Mouse (Mus musculus) neural tube, embryonic 15.5 days (tissue): ENCODE data around the gene Fam53b. TPM values are rescaled to one million over a fixed set of nuclear protein-coding genes. Genes with fewer than 3 reads are reported as not detected.

Experiments used
- ATAC-seq: fragments of 200-750 bp; cut with Nextera tagmentation; 2 replicates; pipeline ENCODE4 v1.8.0; 2017; ENCODE audit warnings: mild to moderate bottlenecking, moderate TSS enrichment, moderate library complexity; ENCODE audit not compliant: low FRiP score
- H3K27ac ChIP-seq: fragments of 300-500 bp; sonication (generic); replicated peaks from 2 replicates; pipeline ENCODE4 v1.5.1; 2015; ENCODE audit warnings: mild to moderate bottlenecking, inconsistent platforms
- H3K27me3 ChIP-seq: fragments of 300-500 bp; sonication (generic); replicated peaks from 2 replicates; pipeline ENCODE4 v1.6.1; 2015; ENCODE audit warnings: inconsistent platforms
- H3K36me3 ChIP-seq: fragments of 300-500 bp; sonication (generic); 2 replicates; pipeline ENCODE4 v1.6.1; 2015; ENCODE audit warnings: inconsistent platforms
- H3K4me1 ChIP-seq: fragments of 300-500 bp; sonication (generic); 2 replicates; pipeline ENCODE4 v1.6.1; 2015; ENCODE audit warnings: inconsistent platforms
- H3K4me2 ChIP-seq: fragments of 300-500 bp; sonication (generic); 2 replicates; pipeline ENCODE4 v1.6.1; 2015; ENCODE audit warnings: inconsistent platforms, mild to moderate bottlenecking, moderate library complexity
- H3K4me3 ChIP-seq: fragments of 300-500 bp; sonication (generic); replicated peaks from 2 replicates; pipeline ENCODE4 v1.5.1; 2015; ENCODE audit warnings: mild to moderate bottlenecking, inconsistent platforms
- H3K9ac ChIP-seq: fragments of 300-500 bp; sonication (generic); replicated peaks from 2 replicates; pipeline ENCODE4 v1.6.1; 2015; ENCODE audit warnings: mild to moderate bottlenecking, inconsistent platforms
- H3K9me3 ChIP-seq: fragments of 300-500 bp; sonication (generic); replicated peaks from 2 replicates; pipeline ENCODE4 v1.6.1; 2016; ENCODE audit warnings: inconsistent platforms
- WGBS: fragments of 180-500 bp; shearing (Covaris S2); methylation state at CpG from one replicate; pipeline ENCODE4 v1.1.7; 2015; ENCODE audit warnings: mixed read lengths; 5-methylcytosine and 5-hydroxymethylcytosine counted together
- polyA plus RNA-seq: library from polyadenylated mRNA; unstranded; fragments of >200 nt; fragmentation: Nextera tagmentation; extraction: Ambion mirVana; gene quantifications from 2 replicates; pipeline ENCODE4 v1.2.1, GENCODE M21; 2015

The Fam53b gene
- polyA plus RNA-seq, 1 experiment from 2014 or later, result 12.4 TPM

DNA sequence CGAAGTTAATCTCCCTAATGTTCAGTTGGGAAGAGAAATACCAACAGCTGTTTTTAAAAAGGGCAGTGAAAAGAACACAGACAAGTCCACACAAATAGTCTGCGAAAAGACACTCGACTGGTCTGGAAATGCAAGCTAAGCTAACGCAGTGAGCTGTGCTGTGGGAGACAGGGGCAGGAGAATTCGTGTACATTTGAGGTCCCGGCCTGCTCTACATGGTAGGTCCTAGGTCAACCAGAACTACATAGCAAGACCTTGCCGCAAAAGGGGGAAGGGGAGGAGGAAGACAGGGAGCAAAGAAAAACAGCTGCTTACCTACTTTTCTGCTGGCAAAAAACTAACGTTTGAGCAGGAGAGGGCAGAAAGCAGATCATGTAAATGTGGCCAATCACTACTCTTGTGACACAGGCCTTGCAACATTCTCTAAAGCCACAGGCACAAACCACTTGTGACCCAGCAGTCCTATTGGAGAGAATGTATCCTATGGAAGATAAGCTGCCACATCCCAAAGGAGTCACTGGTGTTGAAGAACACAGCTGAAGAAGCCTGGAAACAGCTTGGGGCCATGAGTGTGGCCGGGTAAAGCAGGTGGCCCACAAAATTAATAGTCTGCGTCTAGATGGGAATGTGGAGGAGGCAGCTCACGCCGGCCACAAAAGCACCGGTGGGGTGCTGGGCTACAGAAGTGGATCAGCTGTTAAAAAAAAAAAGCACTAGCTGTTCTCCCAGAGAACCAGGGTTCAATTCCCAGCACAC is 87.4 kb downstream of the Fam53b start:
- no peaks in the 10 kb centered on the region for H3K36me3 ChIP-seq
- H3K9me3 ChIP-seq, result no peaks in the 10 kb centered on the region
- no peak overlapping the region for H3K4me3 ChIP-seq
- H3K27me3 ChIP-seq, result no peaks in the 10 kb centered on the region
- no peak overlapping the region for H3K9ac ChIP-seq
- 63% methylated on average over 13 of the region's 13 CpGs for WGBS
- no peak overlapping the region for H3K4me2 ChIP-seq
- peak overlapping the region; percentile 1; the same call in 1 of the 2 replicates for H3K27ac ChIP-seq
- peaks cover 16% of the 10 kb centered on the region for H3K4me1 ChIP-seq
- no peak for ATAC-seq

DNA sequence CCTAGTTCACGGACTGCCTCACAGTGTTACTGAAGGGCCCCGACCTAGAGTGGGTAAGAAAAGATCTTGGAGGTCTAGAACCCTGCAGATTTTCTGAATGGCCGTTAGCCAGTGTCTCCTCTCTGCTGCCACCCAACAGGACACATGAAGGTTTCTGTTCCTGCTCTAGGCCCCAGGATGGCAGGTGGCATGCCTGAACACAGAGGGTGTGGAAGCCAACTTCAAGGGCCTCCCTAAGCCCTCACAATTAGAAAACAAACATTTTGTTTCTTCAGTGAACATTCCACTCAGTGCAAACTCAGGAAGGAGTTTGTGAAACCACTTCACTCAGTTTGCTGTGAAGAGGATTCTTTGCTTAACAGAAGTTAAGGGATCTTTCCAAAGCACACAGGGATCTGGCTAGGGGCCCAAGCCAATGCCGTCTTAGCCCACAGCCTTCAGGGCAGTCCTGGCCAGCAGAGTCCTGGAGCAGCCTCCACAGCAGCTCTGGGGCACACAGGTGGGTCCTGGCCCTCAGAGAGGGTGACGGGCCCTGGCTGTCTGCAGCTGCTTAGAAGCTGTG is 89.1 kb downstream of the Fam53b start:
- Histone ChIP-seq H3K9ac (no peak overlapping the region), H3K36me3 (no peaks in the 10 kb centered on the region), H3K9me3 (no peaks in the 10 kb centered on the region), H3K27ac (no peak overlapping the region), H3K4me3 (no peak overlapping the region), H3K4me1 (peaks cover 11% of the 10 kb centered on the region; the same call in 1 of the 2 replicates), H3K4me2 (no peak overlapping the region), H3K27me3 (no peaks in the 10 kb centered on the region)
- WGBS, result 87% methylated on average over 5 of the region's 5 CpGs
- ATAC-seq, result no peak

DNA sequence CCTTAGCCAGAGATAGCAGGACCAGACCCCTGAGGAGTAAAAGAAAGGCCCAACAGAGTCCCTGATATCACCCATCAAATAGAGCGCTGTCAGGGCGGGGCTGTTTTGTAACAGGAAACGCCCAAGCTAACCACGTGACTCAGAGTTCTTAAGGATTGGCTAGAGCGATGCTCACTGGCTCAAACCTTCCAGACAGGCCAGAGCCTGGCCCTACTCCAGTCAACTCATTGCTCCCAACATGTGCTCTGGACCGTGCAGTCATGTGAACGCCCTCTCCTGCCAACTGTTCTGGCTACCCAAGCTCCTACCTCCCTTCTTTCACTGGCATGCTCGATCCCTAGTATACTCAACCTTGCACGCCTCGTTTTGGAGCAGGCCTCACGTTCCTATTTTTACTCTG is 89.8 kb downstream of the Fam53b start:
- H3K4me3 ChIP-seq, result no peak overlapping the region
- no peak overlapping the region for H3K4me2 ChIP-seq
- H3K27me3 ChIP-seq, result no peaks in the 10 kb centered on the region
- WGBS, result 85% methylated on average over 11 of the region's 11 CpGs
- 0 out of 2 replicates have a peak, but pooled peaks have one; percentile 38 for ATAC-seq
- H3K36me3 ChIP-seq, result no peaks in the 10 kb centered on the region
- H3K4me1 ChIP-seq, result peaks cover 11% of the 10 kb centered on the region; the same call in 1 of the 2 replicates
- no peak overlapping the region for H3K27ac ChIP-seq
- no peaks in the 10 kb centered on the region for H3K9me3 ChIP-seq
- no peak overlapping the region for H3K9ac ChIP-seq

DNA sequence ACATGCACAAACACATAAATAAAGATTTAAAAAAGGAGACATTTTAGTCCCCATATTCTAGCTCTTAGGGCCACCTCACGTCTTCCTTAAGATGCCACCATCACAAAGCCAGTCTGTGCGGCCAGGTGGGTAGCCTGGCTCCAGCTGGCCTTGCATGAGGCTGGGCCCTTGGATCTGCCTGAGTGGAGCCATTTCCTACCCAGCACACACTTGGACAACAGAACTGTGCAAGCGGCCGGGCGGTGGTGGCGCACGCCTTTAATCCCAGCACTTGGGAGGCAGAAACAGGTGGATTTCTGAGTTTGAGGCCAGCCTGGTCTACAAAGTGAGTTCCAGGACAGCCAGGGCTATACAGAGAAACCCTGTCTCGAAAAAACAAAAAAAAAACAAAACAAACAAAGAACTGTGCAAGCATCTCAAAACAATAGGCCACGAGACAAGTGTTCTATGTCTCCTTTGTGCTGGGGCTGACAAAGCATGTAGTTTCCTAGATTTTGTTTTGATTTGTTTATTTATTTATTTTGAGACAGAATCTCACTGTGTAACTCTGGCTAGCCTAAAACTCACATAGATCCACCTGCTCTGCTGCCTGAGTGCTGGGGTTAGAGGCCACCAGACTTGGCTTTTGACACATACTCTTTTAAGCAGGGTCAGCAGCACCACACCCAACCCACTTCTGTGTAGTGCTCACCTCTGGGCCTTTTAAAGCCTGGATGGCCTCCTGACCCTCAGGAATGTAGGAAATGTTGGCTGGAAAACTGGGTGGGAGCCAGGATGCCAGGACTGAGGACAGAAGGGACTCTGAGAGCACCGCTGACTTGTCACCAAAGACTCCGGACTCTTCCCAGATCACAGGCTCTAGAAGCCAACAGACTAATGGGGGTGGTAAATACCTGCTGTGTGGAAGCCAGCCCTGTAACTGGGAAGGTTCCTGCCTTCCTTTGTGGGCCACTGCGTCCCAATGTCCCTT is 91.0 kb downstream of the Fam53b start:
- WGBS, result 83% methylated on average over 12 of the region's 12 CpGs
- peaks cover 11% of the 10 kb centered on the region; the same call in 1 of the 2 replicates for H3K4me1 ChIP-seq
- H3K27ac ChIP-seq, result no peak overlapping the region
- no peak overlapping the region for H3K4me3 ChIP-seq
- no peak overlapping the region for H3K4me2 ChIP-seq
- H3K9ac ChIP-seq, result no peak overlapping the region
- H3K36me3 ChIP-seq, result no peaks in the 10 kb centered on the region
- no peak for ATAC-seq
- H3K27me3 ChIP-seq, result no peaks in the 10 kb centered on the region
- H3K9me3 ChIP-seq, result no peaks in the 10 kb centered on the region

DNA sequence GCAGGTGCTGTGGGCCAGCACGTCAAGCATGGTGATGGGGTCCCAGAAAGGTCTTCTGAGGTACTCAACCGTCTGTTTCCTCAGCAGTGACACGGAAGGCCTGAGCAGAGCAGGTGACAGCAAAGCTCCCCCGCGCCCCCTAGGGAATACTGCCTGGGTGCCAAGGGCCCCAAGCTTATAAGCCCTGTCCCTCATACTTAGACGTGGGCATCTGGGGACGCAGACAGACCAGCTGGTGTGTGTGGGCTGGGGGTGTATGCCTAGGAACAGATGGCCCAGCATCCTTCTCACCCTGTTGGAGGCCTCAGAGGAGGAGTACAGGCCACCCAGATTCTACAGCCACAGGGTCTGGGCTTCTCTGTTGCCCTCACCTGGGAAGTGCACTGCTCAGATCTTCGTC is 93.1 kb downstream of the Fam53b start:
- ATAC-seq, result no peak
- WGBS, result 75% methylated on average over 8 of the region's 8 CpGs
- Histone ChIP-seq H3K4me1 (peaks cover 11% of the 10 kb centered on the region; the same call in 1 of the 2 replicates), H3K36me3 (no peaks in the 10 kb centered on the region), H3K9ac (no peak overlapping the region), H3K9me3 (no peaks in the 10 kb centered on the region), H3K27me3 (no peaks in the 10 kb centered on the region), H3K4me2 (no peak overlapping the region), H3K27ac (no peak overlapping the region), H3K4me3 (no peak overlapping the region)

DNA sequence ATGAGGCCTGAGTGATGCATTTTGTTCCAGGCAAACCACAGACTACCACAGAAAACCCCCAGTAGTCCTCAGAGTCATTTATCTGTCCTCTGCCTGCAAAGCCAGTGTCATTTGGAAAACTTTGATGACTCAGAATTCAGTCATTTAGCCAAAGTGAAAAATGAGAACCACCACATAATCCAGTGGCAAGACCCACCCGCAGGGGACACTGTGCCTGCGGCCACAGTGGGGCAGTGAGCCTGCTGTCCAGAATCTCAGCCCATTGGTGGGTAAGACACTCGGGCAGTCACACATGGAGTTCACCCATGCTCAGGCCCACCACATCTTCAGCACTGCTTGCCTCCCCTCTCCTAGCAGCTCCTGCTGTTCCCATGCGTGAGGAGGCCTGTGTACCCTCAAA is 94.1 kb downstream of the Fam53b start:
- Histone ChIP-seq H3K27ac (no peak overlapping the region), H3K9me3 (no peaks in the 10 kb centered on the region), H3K27me3 (no peaks in the 10 kb centered on the region), H3K4me1 (peaks cover 12% of the 10 kb centered on the region), H3K9ac (no peak overlapping the region), H3K4me2 (no peak overlapping the region), H3K36me3 (0 out of 2 replicates have a peak, but pooled peaks cover 2% of the 10 kb centered on the region), H3K4me3 (no peak overlapping the region)
- ATAC-seq, result no peak
- 94% methylated on average over 4 of the region's 4 CpGs for WGBS

DNA sequence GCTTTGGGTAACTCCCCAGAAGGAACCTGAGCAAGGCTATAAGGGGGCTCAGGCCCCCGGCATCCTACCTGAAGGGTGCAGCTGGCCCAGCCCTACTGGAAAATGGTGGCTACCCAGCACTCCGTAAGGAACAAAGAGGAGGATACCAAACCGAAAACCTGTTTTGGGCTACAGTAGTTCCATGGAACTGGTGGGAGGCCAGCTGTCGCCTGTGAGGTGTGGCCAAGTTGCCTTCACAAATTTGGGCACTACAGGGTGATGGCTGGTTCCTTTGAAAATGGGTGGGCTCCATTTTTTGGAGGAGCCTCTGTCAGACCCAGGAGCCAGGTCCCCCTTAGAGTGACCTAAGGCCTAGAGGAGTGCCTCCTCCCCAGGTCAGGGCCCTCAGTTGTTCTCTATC is 98.4 kb downstream of the Fam53b start:
- H3K4me1 ChIP-seq, result peaks cover 33% of the 10 kb centered on the region
- H3K4me2 ChIP-seq, result no peak overlapping the region
- H3K36me3 ChIP-seq, result 0 out of 2 replicates have a peak, but pooled peaks cover 2% of the 10 kb centered on the region
- H3K27me3 ChIP-seq, result no peaks in the 10 kb centered on the region
- no peak overlapping the region for H3K4me3 ChIP-seq
- no peak overlapping the region for H3K9ac ChIP-seq
- WGBS, result 97% methylated on average over 4 of the region's 4 CpGs
- 0 out of 2 replicates have a peak overlapping the region, but pooled peaks have one; percentile 64 for H3K27ac ChIP-seq
- no peaks in the 10 kb centered on the region for H3K9me3 ChIP-seq
- no peak for ATAC-seq

DNA sequence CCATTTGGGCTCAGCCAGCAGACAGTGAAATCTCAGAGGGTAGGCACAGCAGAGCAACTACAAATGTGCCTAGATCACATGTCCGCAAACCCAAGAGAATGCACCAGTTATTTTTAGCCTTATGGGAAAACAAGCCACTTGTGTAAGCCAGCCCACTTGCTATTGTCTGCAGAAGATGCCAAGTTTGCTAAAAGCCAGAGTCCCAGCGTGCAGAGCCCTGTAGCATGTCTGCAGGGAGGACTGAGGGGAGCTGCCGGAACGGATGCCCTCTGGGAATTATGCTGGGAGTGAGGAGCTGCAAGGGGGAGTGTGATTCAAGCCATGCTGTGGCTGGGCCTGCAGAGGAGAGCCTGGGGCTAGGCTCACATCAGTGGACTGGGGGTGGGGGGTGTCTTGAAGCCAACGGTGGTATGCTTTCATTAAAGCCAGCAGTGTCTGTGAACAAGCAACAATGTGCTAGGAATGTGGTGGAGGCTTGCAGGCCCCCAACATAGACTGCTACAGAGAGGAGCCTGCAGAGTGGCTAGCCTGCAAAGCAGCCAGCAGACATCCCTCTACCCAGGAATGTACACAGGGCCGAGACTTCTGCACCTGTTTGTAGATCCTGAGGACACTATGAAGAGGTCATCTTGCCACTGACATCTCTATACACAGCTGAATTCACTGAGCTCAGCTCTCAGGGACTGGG is 99.3 kb downstream of the Fam53b start:
- 0 out of 2 replicates have a peak, but pooled peaks cover 2% of the 10 kb centered on the region for H3K36me3 ChIP-seq
- H3K27ac ChIP-seq, result peak overlapping the region; percentile 64
- H3K4me3 ChIP-seq, result no peak overlapping the region
- no peaks in the 10 kb centered on the region for H3K9me3 ChIP-seq
- H3K4me1 ChIP-seq, result peaks cover 33% of the 10 kb centered on the region
- no peak overlapping the region for H3K9ac ChIP-seq
- 31% methylated on average over 6 of the region's 6 CpGs for WGBS
- H3K4me2 ChIP-seq, result no peak overlapping the region
- no peaks in the 10 kb centered on the region for H3K27me3 ChIP-seq
- ATAC-seq, result peak; percentile 33; the same call in 1 of the 2 replicates

DNA sequence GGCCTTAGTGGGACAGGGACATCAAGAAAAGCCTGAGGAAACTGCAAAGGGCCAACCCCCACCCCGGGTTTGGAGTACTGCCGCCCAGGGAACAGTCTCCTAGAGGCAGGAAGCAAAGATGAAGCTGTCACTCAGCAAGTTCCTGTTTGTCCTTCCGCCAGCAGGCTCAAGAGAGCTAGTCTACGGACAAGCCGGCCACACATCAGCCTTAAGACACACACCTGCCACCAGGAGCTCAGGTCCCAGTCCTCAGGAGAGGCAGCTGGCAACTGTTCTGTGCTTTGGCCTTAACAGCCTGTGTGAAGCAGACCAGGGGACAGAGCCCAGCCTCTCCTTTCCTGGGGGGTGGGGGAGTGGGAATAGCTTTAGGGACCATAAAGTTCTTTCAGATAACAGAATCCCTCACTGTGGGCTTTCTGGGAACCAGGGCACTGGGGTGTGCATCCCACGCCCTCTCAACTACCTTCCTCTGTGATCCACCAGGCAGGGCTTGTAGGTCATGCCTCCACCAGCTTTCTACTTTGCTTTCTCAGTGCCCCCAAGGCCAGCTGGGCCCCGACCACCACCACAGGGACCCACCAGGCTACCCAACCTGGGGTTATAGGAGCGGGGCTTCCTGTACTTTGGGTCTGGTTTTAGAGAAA is 100.1 kb downstream of the Fam53b start:
- WGBS, result 69% methylated on average over 8 of the region's 8 CpGs
- Histone ChIP-seq H3K27ac (peak overlapping the region; percentile 64), H3K9me3 (no peaks in the 10 kb centered on the region), H3K4me2 (no peak overlapping the region), H3K36me3 (0 out of 2 replicates have a peak, but pooled peaks cover 2% of the 10 kb centered on the region), H3K4me3 (no peak overlapping the region), H3K27me3 (no peaks in the 10 kb centered on the region), H3K9ac (no peak overlapping the region), H3K4me1 (peaks cover 33% of the 10 kb centered on the region)
- no peak for ATAC-seq

DNA sequence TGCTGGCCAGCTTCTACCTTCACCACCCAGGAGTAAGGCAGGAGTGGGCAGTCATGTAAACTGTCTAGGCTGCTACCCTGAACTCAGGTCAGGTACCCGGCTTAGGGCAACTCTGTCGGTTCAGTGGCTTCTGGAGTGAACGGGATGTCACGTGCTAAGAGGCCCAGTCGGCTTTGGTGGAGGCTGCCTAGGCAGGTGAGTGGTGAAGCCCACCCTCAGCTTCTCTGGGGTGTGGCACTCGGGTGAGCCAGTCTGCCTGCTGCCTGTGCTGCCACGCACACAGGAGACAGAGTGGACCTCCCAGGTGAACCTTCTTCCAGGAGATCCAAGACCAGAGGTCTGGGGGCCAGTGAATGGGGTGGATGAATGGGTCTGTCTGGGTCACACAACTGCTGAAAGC is 100.7 kb downstream of the Fam53b start:
- Histone ChIP-seq H3K4me2 (no peak overlapping the region), H3K36me3 (0 out of 2 replicates have a peak, but pooled peaks cover 2% of the 10 kb centered on the region), H3K27me3 (no peaks in the 10 kb centered on the region), H3K4me1 (peaks cover 33% of the 10 kb centered on the region), H3K9me3 (no peaks in the 10 kb centered on the region), H3K9ac (no peak overlapping the region), H3K4me3 (no peak overlapping the region), H3K27ac (0 out of 2 replicates have a peak overlapping the region, but pooled peaks have one; percentile 0)
- 86% methylated on average over 7 of the region's 7 CpGs for WGBS
- no peak for ATAC-seq
